8 mouse cellular contexts compared by ENCODE assay signal in genomic region chr19:6066571-6066970, GRCm38 (mm10). TPM values are rescaled to one million over a fixed set of nuclear protein-coding genes. Genes with fewer than 3 reads are reported as not detected.
DNase-seq lines count a peak whose midpoint lies in the region; ATAC-seq and TF ChIP-seq lines count a peak whose summit lies in the region.

No protein-coding gene starts in this region.

- peak overlapping the region; percentile 50 for H3K27ac ChIP-seq in heart, embryonic 15.5 days
- H3K27ac ChIP-seq in hindbrain, embryonic 10.5 days = peak overlapping the region; percentile 89
- 0 out of 2 replicates have a peak overlapping the region, but pooled peaks have one; percentile 79 for H3K27ac ChIP-seq in macrophage
- H3K27ac ChIP-seq in thymus, adult 2 months (ENCODE audit: control insufficient read depth, insufficient read depth, low read length) = no peak overlapping the region

- H3K9me3 ChIP-seq in heart, embryonic 15.5 days (replicated peaks) = no peaks in the 10 kb centered on the region
- H3K9me3 ChIP-seq in G1E (replicated peaks) = no peaks in the 10 kb centered on the region
- H3K9me3 ChIP-seq in hindbrain, embryonic 10.5 days = no peaks in the 10 kb centered on the region

- H3K4me2 ChIP-seq in heart, embryonic 15.5 days = peak overlapping the region; percentile 91

- H3K79me2 ChIP-seq in macrophage (ENCODE audit: inconsistent target) = peaks cover 16% of the 10 kb centered on the region

- H3K4me3 ChIP-seq in heart, embryonic 15.5 days = peak overlapping the region; percentile 50
- H3K4me3 ChIP-seq in G1E (ENCODE audit: low read depth, low read length) = peak overlapping the region; percentile 76
- H3K4me3 ChIP-seq in hindbrain, embryonic 10.5 days = peak overlapping the region; percentile 70
- peak overlapping the region; percentile 76 for H3K4me3 ChIP-seq in macrophage (ENCODE audit: inconsistent target)
- H3K4me3 ChIP-seq in thymus, adult 2 months (ENCODE audit: control insufficient read depth, insufficient read depth, low read length) = no peak overlapping the region

- peaks cover 28% of the 10 kb centered on the region; the same call in 1 of the 2 replicates for H3K36me3 ChIP-seq in heart, embryonic 15.5 days
- H3K36me3 ChIP-seq in G1E (replicated peaks) (peaks cover 77% of the 10 kb centered on the region), macrophage (ENCODE audit: inconsistent target) (peaks cover 18% of the 10 kb centered on the region; the same call in 1 of the 2 replicates)
- H3K36me3 ChIP-seq in hindbrain, embryonic 10.5 days = peaks cover 44% of the 10 kb centered on the region
- no peaks in the 10 kb centered on the region for H3K36me3 ChIP-seq in thymus, adult 2 months (ENCODE audit: control insufficient read depth, insufficient read depth, low read length)

- no peak for TF ChIP-seq POLR2A in thymus, adult 2 months (IDR thresholded peaks at IDR 0.05; ENCODE audit: control insufficient read depth, extremely low read depth, insufficient read depth, low read length, poor library complexity)

- WGBS in heart, embryonic 15.5 days = 22% methylated on average over 5 of the region's 5 CpGs
- 43% methylated on average over 5 of the region's 5 CpGs for WGBS in hindbrain, embryonic 10.5 days
- 38% methylated on average over 5 of the region's 5 CpGs for WGBS in macrophage (ENCODE audit: missing documents)
- WGBS in thymus, adult 2 months = 42% methylated on average over 5 of the region's 5 CpGs

- no peak for DNase-seq in heart, adult 11 months
- DNase-seq in G1E (ENCODE audit: low spot score) = no peak
- DNase-seq in hindbrain, embryonic 10.5 days (ENCODE audit: low spot score) = no peak
- DNase-seq in gastrocnemius, adult 18-20 months (ENCODE audit: low spot score) = no peak
- DNase-seq in thymus, adult 2 months = no peak
- DNase-seq in embryo, embryonic 10 days (ENCODE audit: low spot score) = no peak

- no peak for ATAC-seq in heart, embryonic 15.5 days (replicated peaks; ENCODE audit: insufficient number of reproducible peaks, insufficient read depth, low FRiP score, low read depth)
- no peak for ATAC-seq in G1E (ENCODE audit: extremely low read depth, insufficient number of reproducible peaks, low FRiP score, poor library complexity, severe bottlenecking)

- H3K9ac ChIP-seq in heart, embryonic 15.5 days = peak overlapping the region; percentile 49; the same call in 1 of the 2 replicates

- H3K4me1 ChIP-seq in heart, embryonic 15.5 days (replicated peaks) = peaks cover 32% of the 10 kb centered on the region
- H3K4me1 ChIP-seq in G1E (ENCODE audit: insufficient read depth, low read depth, low read length) = peaks cover 67% of the 10 kb centered on the region
- H3K4me1 ChIP-seq in hindbrain, embryonic 10.5 days (replicated peaks) = peaks cover 52% of the 10 kb centered on the region
- H3K4me1 ChIP-seq in thymus, adult 2 months (replicated peaks; ENCODE audit: control insufficient read depth, insufficient read depth, low read length) = peaks cover 34% of the 10 kb centered on the region

- H3K27me3 ChIP-seq in heart, embryonic 15.5 days = no peaks in the 10 kb centered on the region
- no peaks in the 10 kb centered on the region for H3K27me3 ChIP-seq in G1E (ENCODE audit: insufficient read depth, low read length)
- H3K27me3 ChIP-seq in hindbrain, embryonic 10.5 days (ENCODE audit: insufficient read depth, poor library complexity, severe bottlenecking) = no peaks in the 10 kb centered on the region
- no peaks in the 10 kb centered on the region for H3K27me3 ChIP-seq in thymus, adult 2 months (ENCODE audit: control insufficient read depth, insufficient read depth, low read length)

- TF ChIP-seq CTCF in G1E (IDR thresholded peaks at IDR 0.05; ENCODE audit: low read depth, low read length) = no peak
- TF ChIP-seq CTCF in thymus, adult 2 months (IDR thresholded peaks at IDR 0.05; ENCODE audit: borderline replicate concordance, control insufficient read depth, extremely low read depth, insufficient read depth, low read length, poor library complexity) = no peak

RNA-seq across cellular contexts. Expression of gene Tm7sf2, which starts 1.6 kb away (rescaled TPM):
- polyA plus RNA-seq in heart, embryonic 15.5 days (2015; fragmentation: Nextera tagmentation; extraction: Ambion mirVana) = 5.4 and 11.3 TPM in 2 replicates
- total RNA-seq in G1E (2014; fragmentation: Nextera tagmentation) (22.9 and 24.0 TPM in 2 replicates), G1E (2017) (17.2 and 21.4 TPM in 2 replicates)
- polyA plus RNA-seq in G1E (2012) (15.0 and 20.0 TPM in 2 replicates), macrophage (2018) (4.6 to 21.1 TPM (median 17.5 TPM) in 3 replicates)
- polyA plus RNA-seq in hindbrain, embryonic 10.5 days (2016; fragmentation: Nextera tagmentation; extraction: Ambion mirVana) = 37.2 and 41.3 TPM in 2 replicates
- total RNA-seq in macrophage (2018; cell fraction: chromatin; rRNA removed) = 10 to 100 TPM in 23 of 26 experiments, 1 to 10 TPM in 3; 7.8 to 41.0 (median 20.2) TPM
- total RNA-seq in macrophage (2018; cell fraction: cytosol; rRNA removed) = 10 to 100 TPM in 21 of 26 experiments, 1 to 10 TPM in 5; 8.6 to 15.5 (median 11.6) TPM
- 10 to 100 TPM in 23 of 26 experiments, 1 to 10 TPM in 3; 4.0 to 47.4 (median 17.0) TPM for total RNA-seq in macrophage (2018; cell fraction: nucleus; rRNA removed)
- 1 to 10 TPM; 5.9 to 6.2 TPM for total RNA-seq in gastrocnemius, adult 18-20 months (2021)
- 35.8 and 42.0 TPM in 2 replicates for polyA plus RNA-seq in thymus, adult 2 months (2012; rRNA removed)

RNA-seq across cellular contexts. Expression of gene Znhit2, which starts 5.6 kb away (rescaled TPM):
- 19.3 and 25.6 TPM in 2 replicates for polyA plus RNA-seq in heart, embryonic 15.5 days (2015; fragmentation: Nextera tagmentation; extraction: Ambion mirVana)
- total RNA-seq in G1E (2014; fragmentation: Nextera tagmentation) (8.3 and 16.3 TPM in 2 replicates), G1E (2017) (11.0 and 23.3 TPM in 2 replicates)
- polyA plus RNA-seq in G1E (2012) (58.7 and 60.6 TPM in 2 replicates), macrophage (2018) (4.0 to 21.8 TPM (median 18.1 TPM) in 3 replicates)
- 38.3 and 41.9 TPM in 2 replicates for polyA plus RNA-seq in hindbrain, embryonic 10.5 days (2016; fragmentation: Nextera tagmentation; extraction: Ambion mirVana)
- total RNA-seq in macrophage (2018; cell fraction: chromatin; rRNA removed) = 1 to 10 TPM in 22 of 26 experiments, under 1 TPM in 1, not detected in 3; 0.69 to 6.6 (median 3.3) TPM
- total RNA-seq in macrophage (2018; cell fraction: cytosol; rRNA removed) = 10 to 100 TPM in 24 of 26 experiments, 1 to 10 TPM in 2; 8.6 to 30.9 (median 20.0) TPM
- total RNA-seq in macrophage (2018; cell fraction: nucleus; rRNA removed) = 10 to 100 TPM in 10 of 26 experiments, 1 to 10 TPM in 16; 2.7 to 20.2 (median 8.0) TPM
- total RNA-seq in gastrocnemius, adult 18-20 months (2021) = 10 to 100 TPM in 1 of 2 experiments, 1 to 10 TPM in 1; 9.5 to 10.2 TPM
- 69.6 and 80.8 TPM in 2 replicates for polyA plus RNA-seq in thymus, adult 2 months (2012; rRNA removed)

RNA-seq across cellular contexts. Expression of gene Fau, which starts 8.9 kb away (rescaled TPM):
- polyA plus RNA-seq in heart, embryonic 15.5 days (2015; fragmentation: Nextera tagmentation; extraction: Ambion mirVana) = 434 and 453 TPM in 2 replicates
- total RNA-seq in G1E (2014; fragmentation: Nextera tagmentation) (3,086 and 3,502 TPM in 2 replicates), G1E (2017) (2,639 and 2,986 TPM in 2 replicates)
- polyA plus RNA-seq in G1E (2012) (5,636 and 5,712 TPM in 2 replicates), macrophage (2018) (767 to 1,640 TPM (median 1,335 TPM) in 3 replicates)
- 764 and 815 TPM in 2 replicates for polyA plus RNA-seq in hindbrain, embryonic 10.5 days (2016; fragmentation: Nextera tagmentation; extraction: Ambion mirVana)
- 100 to 1,000 TPM in 7 of 26 experiments, 10 to 100 TPM in 19; 47.1 to 193 (median 87.2) TPM for total RNA-seq in macrophage (2018; cell fraction: chromatin; rRNA removed)
- 1,000 to 10,000 TPM; 1,233 to 3,484 (median 1,756) TPM for total RNA-seq in macrophage (2018; cell fraction: cytosol; rRNA removed)
- 100 to 1,000 TPM; 201 to 530 (median 344) TPM for total RNA-seq in macrophage (2018; cell fraction: nucleus; rRNA removed)
- total RNA-seq in gastrocnemius, adult 18-20 months (2021) = 100 to 1,000 TPM; 425 to 500 TPM
- 2,283 and 2,588 TPM in 2 replicates for polyA plus RNA-seq in thymus, adult 2 months (2012; rRNA removed)

RNA-seq across cellular contexts. Expression of gene Mrpl49, which starts 9.0 kb away (rescaled TPM):
- polyA plus RNA-seq in heart, embryonic 15.5 days (2015; fragmentation: Nextera tagmentation; extraction: Ambion mirVana) = 54.5 and 55.3 TPM in 2 replicates
- total RNA-seq in G1E (2014; fragmentation: Nextera tagmentation) = 46.6 and 51.6 TPM in 2 replicates
- 46.9 and 52.4 TPM in 2 replicates for total RNA-seq in G1E (2017)
- polyA plus RNA-seq in G1E (2012) = 41.8 and 46.8 TPM in 2 replicates
- 77.8 and 81.7 TPM in 2 replicates for polyA plus RNA-seq in hindbrain, embryonic 10.5 days (2016; fragmentation: Nextera tagmentation; extraction: Ambion mirVana)
- total RNA-seq in macrophage (2018; cell fraction: chromatin; rRNA removed) = 10 to 100 TPM in 14 of 26 experiments, 1 to 10 TPM in 12; 1.1 to 29.3 (median 12.0) TPM
- total RNA-seq in macrophage (2018; cell fraction: cytosol; rRNA removed) = 10 to 100 TPM in 25 of 26 experiments, 1 to 10 TPM in 1; 10.0 to 29.0 (median 22.0) TPM
- 10 to 100 TPM in 14 of 26 experiments, 1 to 10 TPM in 12; 3.0 to 31.2 (median 10.1) TPM for total RNA-seq in macrophage (2018; cell fraction: nucleus; rRNA removed)
- 21.9 to 37.4 TPM (median 33.3 TPM) in 3 replicates for polyA plus RNA-seq in macrophage (2018)
- 10 to 100 TPM; 27.5 to 29.3 TPM for total RNA-seq in gastrocnemius, adult 18-20 months (2021)
- 28.8 and 29.4 TPM in 2 replicates for polyA plus RNA-seq in thymus, adult 2 months (2012; rRNA removed)

RNA-seq across cellular contexts. Expression of gene Vps51, which starts 10.5 kb away (rescaled TPM):
- polyA plus RNA-seq in heart, embryonic 15.5 days (2015; fragmentation: Nextera tagmentation; extraction: Ambion mirVana) = 35.6 and 51.9 TPM in 2 replicates
- total RNA-seq in G1E (2014; fragmentation: Nextera tagmentation) (24.7 and 32.4 TPM in 2 replicates), G1E (2017) (33.2 and 39.8 TPM in 2 replicates)
- polyA plus RNA-seq in G1E (2012) (29.3 and 34.9 TPM in 2 replicates), macrophage (2018) (20.2 to 48.8 TPM (median 37.7 TPM) in 3 replicates)
- polyA plus RNA-seq in hindbrain, embryonic 10.5 days (2016; fragmentation: Nextera tagmentation; extraction: Ambion mirVana) = 70.2 and 74.9 TPM in 2 replicates
- 100 to 1,000 TPM in 11 of 26 experiments, 10 to 100 TPM in 15; 44.2 to 155 (median 96.9) TPM for total RNA-seq in macrophage (2018; cell fraction: chromatin; rRNA removed)
- total RNA-seq in macrophage (2018; cell fraction: cytosol; rRNA removed) = 10 to 100 TPM; 26.7 to 54.4 (median 40.7) TPM
- 100 to 1,000 TPM in 4 of 26 experiments, 10 to 100 TPM in 22; 45.8 to 111 (median 80.4) TPM for total RNA-seq in macrophage (2018; cell fraction: nucleus; rRNA removed)
- 10 to 100 TPM; 17.5 to 23.8 TPM for total RNA-seq in gastrocnemius, adult 18-20 months (2021)
- 145 and 163 TPM in 2 replicates for polyA plus RNA-seq in thymus, adult 2 months (2012; rRNA removed)
